15 mouse cellular contexts compared by ENCODE assay signal in genomic region chr5:27076046-27076445, GRCm38 (mm10).
DNase-seq lines count a peak whose midpoint lies in the region; ATAC-seq and TF ChIP-seq lines count a peak whose summit lies in the region.
"Had no signal": no experiment of that assay in that cellular context is flagged by ENCODE, and none has a peak within 500 bp of the region (broad histone marks: within the 10 kb centered on the region; RNA-seq: fewer than 3 reads in every experiment).

No protein-coding gene starts in this region.

- 45% methylated on average over 1 of the region's 1 CpGs for WGBS in kidney, postnatal 0 days

- TF ChIP-seq CTCF in kidney, postnatal 0 days (IDR thresholded peaks at IDR 0.05; ENCODE audit: low read depth), result peak; percentile 41; the same call in 1 of the 2 replicates

- no peak overlapping the region for H3K4me2 ChIP-seq in kidney, postnatal 0 days (ENCODE audit: low read length)
- H3K4me2 ChIP-seq: heart, embryonic 11.5 days; limb, embryonic 15.5 days; stomach, embryonic 15.5 days had no signal

- H3K9ac ChIP-seq in kidney, postnatal 0 days (ENCODE audit: low read depth, low read length), result no peak overlapping the region
- H3K9ac ChIP-seq: limb, embryonic 15.5 days; stomach, embryonic 15.5 days had no signal

- H3K27ac ChIP-seq in kidney, postnatal 0 days, result no peak overlapping the region
- H3K27ac ChIP-seq: gastrocnemius, adult 2 months; limb, embryonic 15.5 days; stomach, embryonic 15.5 days had no signal

- H3K36me3 ChIP-seq in kidney, postnatal 0 days (ENCODE audit: insufficient read depth, low read length), result no peaks in the 10 kb centered on the region
- H3K36me3 ChIP-seq: limb, embryonic 15.5 days; stomach, embryonic 15.5 days had no signal

- H3K27me3 ChIP-seq in kidney, postnatal 0 days (ENCODE audit: insufficient read depth, low read length), result no peaks in the 10 kb centered on the region
- H3K27me3 ChIP-seq: limb, embryonic 15.5 days; megakaryocyte, embryonic 14.5 days; stomach, embryonic 15.5 days had no signal

- peak; percentile 8 for DNase-seq in embryo, embryonic 10.5 days (ENCODE audit: low spot score)
- DNase-seq in embryo, embryonic 10 days (ENCODE audit: low spot score), result no peak
- DNase-seq in kidney, postnatal 0 days (ENCODE audit: low spot score), result no peak
- no peak for DNase-seq in kidney, postnatal 25 days
- peak; percentile 32 to 36 for DNase-seq in right cerebral cortex, adult 2 months (ENCODE audit: low spot score in 2 of 2)
- no peak for DNase-seq in right cerebral cortex, postnatal 25 days
- DNase-seq: gastrocnemius, adult 2 months; heart, postnatal 4 days; kidney, adult 2 months; thymus, postnatal 14 days had no signal

- no peak for ATAC-seq in kidney, postnatal 0 days (replicated peaks; ENCODE audit: low FRiP score, low read depth)
- no peak for ATAC-seq in megakaryocyte-erythroid progenitor cell, adult 5-6 weeks (replicated peaks; ENCODE audit: low FRiP score, low TSS enrichment, poor library complexity, severe bottlenecking)

- no peaks in the 10 kb centered on the region for H3K4me1 ChIP-seq in kidney, postnatal 0 days (replicated peaks; ENCODE audit: insufficient read depth, low read length)
- H3K4me1 ChIP-seq: limb, embryonic 15.5 days; megakaryocyte, embryonic 14.5 days; stomach, embryonic 15.5 days had no signal

- no peaks in the 10 kb centered on the region for H3K9me3 ChIP-seq in kidney, postnatal 0 days (replicated peaks; ENCODE audit: low read length)
- H3K9me3 ChIP-seq: limb, embryonic 15.5 days; megakaryocyte, embryonic 14.5 days; stomach, embryonic 15.5 days had no signal

- no peak overlapping the region for H3K4me3 ChIP-seq in kidney, postnatal 0 days (replicated peaks; ENCODE audit: low read depth, low read length)
- H3K4me3 ChIP-seq: gastrocnemius, adult 2 months; limb, embryonic 15.5 days; megakaryocyte, embryonic 14.5 days; stomach, embryonic 15.5 days had no signal

Comparison
In these comparisons a context has a peak if more than half of its experiments do, and no peak if none do; other contexts are left out.
1. DNase-seq: peak in embryo, embryonic 10.5 days (single experiment) and right cerebral cortex, adult 2 months (2 of 2); none in embryo, embryonic 10 days (single experiment), kidney, postnatal 0 days (single experiment), kidney, postnatal 25 days (0 of 2) and right cerebral cortex, postnatal 25 days (single experiment).